25 mouse cellular contexts compared by ENCODE assay signal in genomic region chr17:51248543-51248942, GRCm38 (mm10).
DNase-seq lines count a peak whose midpoint lies in the region; ATAC-seq and TF ChIP-seq lines count a peak whose summit lies in the region.
"Had no signal": no experiment of that assay in that cellular context is flagged by ENCODE, and none has a peak within 500 bp of the region (broad histone marks: within the 10 kb centered on the region; RNA-seq: fewer than 3 reads in every experiment).

No protein-coding gene starts in this region.

- no peak overlapping the region for H3K4me3 ChIP-seq in heart, embryonic 13.5 days
- H3K4me3 ChIP-seq in midbrain, postnatal 0 days (ENCODE audit: low read depth, low read length): no peak overlapping the region
- H3K4me3 ChIP-seq in midbrain, embryonic 14.5 days (replicated peaks; ENCODE audit: low read depth, low read length): no peak overlapping the region
- H3K4me3 ChIP-seq: embryonic facial prominence, embryonic 12.5 days; erythroblast, embryonic 14.5 days; forebrain, embryonic 12.5 days; liver, embryonic 15.5 days; midbrain, embryonic 10.5 days; neural tube, embryonic 15.5 days had no signal

- no peaks in the 10 kb centered on the region for H3K27me3 ChIP-seq in heart, embryonic 13.5 days (replicated peaks)
- H3K27me3 ChIP-seq in midbrain, postnatal 0 days (ENCODE audit: insufficient read depth, low read length): no peaks in the 10 kb centered on the region
- no peaks in the 10 kb centered on the region for H3K27me3 ChIP-seq in midbrain, embryonic 14.5 days (ENCODE audit: control insufficient read depth, insufficient read depth, low read length)
- H3K27me3 ChIP-seq: embryonic facial prominence, embryonic 12.5 days; forebrain, embryonic 12.5 days; liver, embryonic 15.5 days; neural tube, embryonic 15.5 days had no signal

- H3K9ac ChIP-seq in heart, embryonic 13.5 days: no peak overlapping the region
- H3K9ac ChIP-seq in midbrain, postnatal 0 days (replicated peaks; ENCODE audit: low read length, poor library complexity, severe bottlenecking): no peak overlapping the region
- H3K9ac ChIP-seq in midbrain, embryonic 14.5 days (replicated peaks; ENCODE audit: low read length): no peak overlapping the region
- H3K9ac ChIP-seq: embryonic facial prominence, embryonic 12.5 days; forebrain, embryonic 12.5 days; liver, embryonic 15.5 days; neural tube, embryonic 15.5 days had no signal

- 23% methylated on average over 6 of the region's 6 CpGs for WGBS in heart, embryonic 13.5 days
- 72% methylated on average over 6 of the region's 6 CpGs for WGBS in midbrain, postnatal 0 days
- WGBS in midbrain, embryonic 14.5 days: 78% methylated on average over 6 of the region's 6 CpGs

- intact Hi-C loops in gastrocnemius, postnatal 36 days (cut with DNase I): no loop called here

- no peak for ATAC-seq in heart, embryonic 13.5 days (ENCODE audit: extremely low read depth, insufficient number of reproducible peaks, low FRiP score, low TSS enrichment)
- no peak for ATAC-seq in midbrain, postnatal 0 days (ENCODE audit: low FRiP score)
- no peak for ATAC-seq in midbrain, embryonic 14.5 days (ENCODE audit: low FRiP score, low TSS enrichment)
- ATAC-seq: hindbrain, embryonic 16.5 days; intestine, embryonic 16.5 days had no signal

- peaks cover 9% of the 10 kb centered on the region for H3K4me1 ChIP-seq in heart, embryonic 13.5 days
- no peaks in the 10 kb centered on the region for H3K4me1 ChIP-seq in midbrain, postnatal 0 days (ENCODE audit: insufficient read depth, low read length)
- no peaks in the 10 kb centered on the region for H3K4me1 ChIP-seq in midbrain, embryonic 14.5 days (ENCODE audit: control insufficient read depth, insufficient read depth, low read length)
- H3K4me1 ChIP-seq: embryonic facial prominence, embryonic 12.5 days; forebrain, embryonic 12.5 days; liver, embryonic 15.5 days; midbrain, embryonic 10.5 days; neural tube, embryonic 15.5 days had no signal

- no peaks in the 10 kb centered on the region for H3K9me3 ChIP-seq in heart, embryonic 13.5 days
- no peaks in the 10 kb centered on the region for H3K9me3 ChIP-seq in midbrain, postnatal 0 days (ENCODE audit: low read length)
- no peaks in the 10 kb centered on the region for H3K9me3 ChIP-seq in midbrain, embryonic 14.5 days (ENCODE audit: control insufficient read depth, low read length)
- H3K9me3 ChIP-seq: embryonic facial prominence, embryonic 12.5 days; forebrain, embryonic 12.5 days; liver, embryonic 15.5 days; midbrain, embryonic 10.5 days; neural tube, embryonic 15.5 days had no signal

- H3K36me3 ChIP-seq in heart, embryonic 13.5 days: no peaks in the 10 kb centered on the region
- H3K36me3 ChIP-seq in midbrain, postnatal 0 days (ENCODE audit: insufficient read depth, low read length): no peaks in the 10 kb centered on the region
- no peaks in the 10 kb centered on the region for H3K36me3 ChIP-seq in midbrain, embryonic 14.5 days (ENCODE audit: control insufficient read depth, insufficient read depth, low read length)
- H3K36me3 ChIP-seq: embryonic facial prominence, embryonic 12.5 days; forebrain, embryonic 12.5 days; liver, embryonic 15.5 days; midbrain, embryonic 10.5 days; neural tube, embryonic 15.5 days had no signal

- no peak for TF ChIP-seq CTCF in midbrain, postnatal 0 days (IDR thresholded peaks at IDR 0.05)

- DNase-seq in cerebellum, postnatal 10 days: peak; percentile 50 to 51
- no peak for DNase-seq in cerebellum, adult 11 months
- no peak for DNase-seq in heart, adult 11 months
- DNase-seq in midbrain, postnatal 0 days (ENCODE audit: low spot score): peak; percentile 17
- DNase-seq in midbrain, embryonic 14.5 days: no peak
- DNase-seq in gastrocnemius, postnatal 36 days: no peak
- no peak for DNase-seq in c-Kit-positive CD71-positive TER-119-positive erythroid progenitor cells, embryonic 14.5 days (ENCODE audit: low spot score)
- DNase-seq: adrenal gland, postnatal 25 days; gastrocnemius, postnatal 25 days; kidney, adult 9 months; kidney, postnatal 14 days; liver; right cerebral cortex, adult 18-20 months; right cerebral cortex, postnatal 4 days; thymus, postnatal 25 days had no signal

- H3K4me2 ChIP-seq in heart, embryonic 13.5 days: peak overlapping the region; percentile 36; the same call in 1 of the 2 replicates
- no peak overlapping the region for H3K4me2 ChIP-seq in midbrain, postnatal 0 days (ENCODE audit: low read depth, low read length, poor library complexity, severe bottlenecking)
- H3K4me2 ChIP-seq in midbrain, embryonic 14.5 days (ENCODE audit: low read length): no peak overlapping the region
- H3K4me2 ChIP-seq: embryonic facial prominence, embryonic 12.5 days; forebrain, embryonic 12.5 days; liver, embryonic 15.5 days; neural tube, embryonic 15.5 days had no signal

- peak overlapping the region; percentile 50; the same call in 1 of the 2 replicates for H3K27ac ChIP-seq in heart, embryonic 13.5 days (replicated peaks)
- no peak overlapping the region for H3K27ac ChIP-seq in midbrain, postnatal 0 days (ENCODE audit: low read depth, low read length)
- no peak overlapping the region for H3K27ac ChIP-seq in midbrain, embryonic 14.5 days (replicated peaks; ENCODE audit: low read depth, low read length)
- H3K27ac ChIP-seq: embryonic facial prominence, embryonic 12.5 days; forebrain, embryonic 12.5 days; liver, embryonic 15.5 days; macrophage; midbrain, embryonic 10.5 days; neural tube, embryonic 15.5 days had no signal

Comparison
In these comparisons a context has a peak if more than half of its experiments do, and no peak if none do; other contexts are left out.
1. DNase-seq: peak in cerebellum, postnatal 10 days (2 of 2) and midbrain, postnatal 0 days (single experiment); none in cerebellum, adult 11 months (single experiment), heart, adult 11 months (single experiment), midbrain, embryonic 14.5 days (single experiment), gastrocnemius, postnatal 36 days (0 of 2) and c-Kit-positive CD71-positive TER-119-positive erythroid progenitor cells, embryonic 14.5 days (single experiment).